Mouse (Mus musculus): ENCODE data around the gene Dmac2.

The Dmac2 gene

DNA sequence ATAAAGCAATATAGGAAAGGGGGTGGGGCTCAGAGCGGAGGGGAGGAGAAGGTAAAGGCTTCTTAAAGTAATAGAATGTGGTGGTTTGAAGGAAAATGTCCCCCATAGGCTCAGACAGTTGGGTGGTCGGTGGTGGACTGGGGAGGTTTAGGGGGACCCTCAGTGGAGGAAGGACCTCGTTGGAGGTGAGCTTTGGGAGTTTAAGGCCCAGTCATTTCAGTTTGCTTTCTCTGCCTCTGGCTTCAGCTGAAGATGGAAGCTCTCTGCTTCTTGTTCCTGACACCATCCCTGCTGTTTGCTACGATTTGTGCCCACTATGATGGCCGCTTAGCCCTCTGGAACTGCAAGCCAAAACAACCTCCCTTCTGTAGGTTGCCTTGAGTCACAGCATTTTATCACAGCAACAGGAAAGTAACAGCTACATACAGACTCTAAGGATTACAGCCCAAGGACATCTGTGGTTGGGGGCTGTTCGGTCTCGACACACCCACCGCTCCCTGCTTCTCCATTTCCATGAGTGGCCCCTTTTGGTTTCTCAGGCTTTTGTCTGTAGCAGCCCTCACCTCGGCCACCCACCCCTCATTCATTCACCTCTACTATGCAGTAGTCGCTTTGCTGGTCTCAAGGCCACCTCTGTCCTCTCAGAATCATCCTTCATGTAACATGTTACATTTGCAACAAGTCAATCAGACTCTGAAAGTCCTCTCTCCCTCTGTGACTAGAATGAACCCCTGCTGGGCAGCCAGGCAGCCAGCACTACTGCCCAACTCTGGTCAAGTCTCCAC lies 1.6 kb upstream of the Dmac2 start:
- DNase-seq (ENCODE audit: low spot score), result no peak

DNA sequence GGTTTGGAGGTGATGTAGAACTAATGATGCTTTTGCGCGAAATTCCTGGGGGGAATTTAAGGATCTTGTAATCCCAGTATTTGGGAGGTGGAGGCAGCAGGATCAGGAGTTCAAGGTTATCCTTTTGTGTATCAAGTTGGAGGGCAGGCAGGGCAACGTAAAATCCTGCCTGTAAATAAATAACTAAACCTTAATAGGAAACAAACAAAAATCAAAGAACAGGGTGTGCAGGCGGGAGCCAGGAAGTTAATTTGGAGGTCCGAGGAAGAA lies 443 bp downstream of the Dmac2 start:
- no peak for DNase-seq (ENCODE audit: low spot score)

DNA sequence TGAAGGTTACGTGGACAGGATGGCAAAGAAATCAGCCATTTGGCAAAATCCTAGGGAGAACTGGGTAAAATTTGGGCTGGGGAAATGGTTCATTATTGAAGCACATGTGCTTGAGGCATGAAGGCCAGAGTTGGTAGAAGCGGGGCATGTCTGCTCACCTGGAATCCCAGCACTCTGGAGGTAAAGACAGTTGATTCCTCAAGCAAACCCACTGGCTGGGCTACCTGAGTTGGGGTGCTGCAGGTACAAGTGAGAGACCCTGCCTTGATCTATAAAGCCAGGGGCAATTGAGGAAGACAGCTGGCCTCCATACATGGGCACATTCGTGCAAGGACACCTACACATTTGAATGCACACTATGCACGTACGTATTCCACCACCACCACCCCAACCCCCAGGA lies 887 bp downstream of the Dmac2 start:
- no peak for DNase-seq (ENCODE audit: low spot score)

DNA sequence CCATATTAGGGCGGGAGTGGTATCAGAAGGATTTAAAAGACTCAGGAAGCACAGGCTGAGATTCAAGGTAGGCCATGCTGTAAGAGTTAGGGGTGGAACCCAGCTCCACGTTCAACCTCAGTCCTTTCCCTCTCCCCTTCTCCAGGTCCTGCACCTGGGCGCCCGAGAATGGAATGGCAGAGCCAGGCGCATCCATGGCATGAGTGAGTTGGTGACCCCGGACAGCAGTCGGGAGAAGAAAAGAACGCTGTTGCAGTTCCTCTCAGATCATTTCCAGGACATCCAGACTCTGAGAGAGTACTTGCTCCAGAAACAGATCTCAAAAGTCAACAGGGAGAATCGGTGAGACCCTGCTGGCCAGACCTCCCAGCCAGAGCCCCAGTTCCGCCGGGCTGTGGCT lies 1.5 kb downstream of the Dmac2 start:
- DNase-seq (ENCODE audit: low spot score), result no peak

DNA sequence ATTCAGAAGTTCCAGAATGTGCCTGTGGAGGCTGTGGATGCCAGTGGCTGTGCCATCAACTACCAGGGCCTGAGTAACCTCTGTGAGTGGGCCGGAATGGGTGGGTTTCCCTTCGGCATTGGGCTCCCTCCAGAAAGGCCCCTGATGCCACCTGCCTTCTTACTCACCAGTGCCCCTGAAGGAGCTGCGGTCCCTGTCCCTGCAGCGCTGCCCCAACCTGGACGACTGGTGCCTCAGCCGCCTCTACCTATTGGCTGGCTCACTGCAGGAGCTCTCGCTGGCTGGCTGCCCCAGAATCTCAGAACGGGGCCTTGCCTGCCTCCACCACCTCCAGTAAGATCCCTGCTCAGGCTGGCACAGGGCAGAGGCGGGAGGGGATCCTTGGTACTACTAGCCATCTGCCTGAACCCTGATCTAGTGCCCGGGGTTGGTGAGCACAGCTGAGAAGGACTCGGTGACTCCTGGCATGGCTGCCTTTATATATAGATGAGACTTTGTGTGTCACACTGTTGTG lies 4.7 kb downstream of the Dmac2 start:
- DNase-seq (ENCODE audit: low spot score), result no peak

DNA sequence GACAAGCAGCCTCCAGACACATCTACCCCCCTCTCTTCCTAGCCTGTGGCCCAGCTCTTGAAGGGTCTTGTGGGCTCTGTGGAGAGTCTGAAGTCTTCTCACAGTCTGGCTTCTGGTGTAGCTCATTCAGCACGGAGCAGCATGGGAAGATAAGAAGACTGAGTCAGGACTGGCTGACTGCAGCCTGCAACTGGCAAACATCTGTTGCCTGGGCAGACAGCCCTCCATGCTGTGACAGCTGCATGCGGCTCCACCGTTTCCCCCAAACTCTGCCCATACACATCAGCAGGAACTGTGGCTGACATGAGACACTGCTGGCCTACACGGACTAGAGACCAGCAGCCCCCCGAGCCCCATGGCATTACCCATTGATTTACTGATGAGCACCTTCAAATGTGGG lies 5.6 kb downstream of the Dmac2 start:
- no peak for DNase-seq (ENCODE audit: low spot score)

DNA sequence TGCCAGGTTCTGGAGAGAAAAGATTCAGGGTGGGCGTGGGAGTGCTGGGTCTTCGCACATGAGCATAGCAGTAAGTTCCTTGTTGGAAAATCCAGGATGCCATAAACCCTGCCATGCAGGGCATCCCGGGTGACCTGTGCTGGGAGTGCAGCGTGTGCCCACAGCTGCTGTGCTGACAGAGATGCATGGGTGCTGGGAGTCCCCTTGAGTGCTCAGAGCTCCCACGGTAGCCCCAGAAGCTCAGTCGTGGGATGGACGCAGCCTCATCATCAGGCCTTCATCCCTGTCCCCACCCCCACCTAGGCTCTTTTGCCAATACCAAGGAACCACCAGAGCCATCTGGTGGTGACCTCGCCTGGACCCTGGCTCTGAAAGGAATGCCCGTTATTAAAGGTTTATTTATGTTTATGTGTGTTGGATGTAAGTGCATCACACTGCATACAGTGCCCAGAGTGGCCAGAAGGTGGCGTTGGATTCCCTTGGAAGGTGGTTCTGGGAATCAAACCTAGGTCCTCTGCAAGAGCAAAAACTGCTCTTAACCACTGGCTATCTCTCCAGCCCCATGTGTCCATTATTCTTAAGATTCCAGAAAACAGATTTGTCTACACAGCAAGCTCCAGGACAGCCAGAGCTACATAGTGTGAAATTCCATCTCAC lies 6.5 kb downstream of the Dmac2 start:
- DNase-seq (ENCODE audit: low spot score), result peak; percentile 39

DNA sequence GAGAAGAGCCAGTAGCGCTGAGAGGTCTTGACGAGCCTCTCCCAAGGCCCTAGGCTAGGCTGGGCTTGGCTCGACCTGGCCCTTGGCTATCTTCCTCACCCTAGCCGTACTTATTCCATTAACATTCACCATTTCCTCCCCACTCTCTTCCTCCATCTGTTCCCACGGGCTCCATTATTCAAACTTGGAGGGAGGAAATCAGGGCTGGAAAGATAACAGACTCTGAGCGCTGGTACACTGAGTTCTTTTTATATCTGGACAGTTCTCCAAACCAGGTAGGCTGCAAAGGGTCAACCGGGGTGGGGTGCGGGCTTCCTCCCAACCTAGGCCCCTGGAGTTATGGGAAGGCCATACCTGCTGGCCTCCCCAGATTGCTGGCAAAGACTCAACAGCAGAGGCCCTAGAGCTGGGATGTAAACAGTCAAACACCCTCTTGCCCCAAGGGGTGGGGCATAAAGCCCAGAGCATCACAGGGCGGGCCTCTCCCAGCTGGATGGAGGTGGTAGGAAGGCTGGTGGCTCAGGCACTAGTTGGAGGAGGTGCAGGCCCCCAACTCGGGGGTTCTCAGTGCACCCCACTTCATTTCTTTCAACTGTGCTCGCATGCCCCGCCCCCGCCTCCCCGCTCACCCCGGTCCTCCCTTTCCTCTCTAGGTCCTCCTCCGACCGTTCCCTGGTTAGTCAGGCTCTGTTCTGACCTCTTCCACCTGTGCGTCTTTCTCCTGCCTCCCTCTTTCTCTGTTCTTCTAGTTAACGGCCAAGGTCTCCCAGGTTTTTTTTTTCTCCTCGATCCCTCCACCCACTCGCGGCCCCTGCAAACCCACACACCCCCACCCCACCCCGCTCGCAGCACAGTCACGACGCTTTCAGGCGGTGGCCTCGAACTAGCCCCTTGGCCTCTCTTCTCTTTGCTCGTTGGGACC lies 7.6 kb downstream of the Dmac2 start, which contains the start of gene B3gnt8:
B3gnt8 (plus strand) TSS at position 146 of the 922 bp plus-strand sequence.
- DNase-seq (ENCODE audit: low spot score), result peak; percentile 66

DNA sequence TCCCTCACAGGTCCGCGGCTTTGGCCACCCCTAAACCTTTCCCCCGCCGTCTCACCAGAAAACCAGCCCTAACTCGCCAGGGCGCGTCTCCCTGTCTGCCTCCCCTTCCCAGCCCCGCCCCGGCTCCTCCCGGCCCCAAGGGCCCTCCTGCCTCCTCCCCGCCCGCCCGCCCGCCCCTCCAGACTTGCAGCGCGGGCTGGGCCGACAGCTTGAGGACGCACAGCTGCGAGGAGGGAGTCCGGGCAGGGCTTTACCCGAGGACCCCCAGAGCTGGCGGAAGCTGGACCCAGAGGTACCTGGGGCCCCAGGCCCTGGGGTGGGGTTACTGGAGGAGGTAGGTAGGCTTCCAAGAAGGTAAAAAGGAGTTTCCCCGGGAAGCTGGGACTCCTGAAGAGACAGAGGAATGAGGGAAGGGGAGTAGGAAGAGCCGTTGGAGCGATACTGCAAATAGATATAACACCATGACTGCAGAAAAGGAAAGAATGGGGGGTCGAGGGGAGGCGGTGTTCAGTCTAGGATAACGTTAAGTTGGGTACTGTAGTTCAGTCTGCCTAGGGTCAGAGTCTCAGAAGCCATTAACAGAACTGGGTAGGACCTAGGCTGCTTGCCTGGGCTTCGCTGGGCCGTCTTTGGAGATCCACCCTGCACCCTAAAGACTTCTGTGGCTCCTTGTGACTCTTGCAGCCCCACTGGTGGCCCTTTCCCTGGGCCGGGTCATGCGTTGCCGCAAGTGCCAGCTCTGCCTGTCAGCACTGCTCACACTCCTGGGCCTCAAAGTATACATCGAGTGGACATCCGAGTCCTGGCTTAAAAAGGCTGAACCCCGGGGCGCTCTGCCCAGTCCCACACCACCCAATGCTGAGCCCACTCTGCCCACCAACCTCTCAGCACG lies 8.5 kb downstream of the Dmac2 start:
- DNase-seq (ENCODE audit: low spot score), result peak; percentile 66

DNA sequence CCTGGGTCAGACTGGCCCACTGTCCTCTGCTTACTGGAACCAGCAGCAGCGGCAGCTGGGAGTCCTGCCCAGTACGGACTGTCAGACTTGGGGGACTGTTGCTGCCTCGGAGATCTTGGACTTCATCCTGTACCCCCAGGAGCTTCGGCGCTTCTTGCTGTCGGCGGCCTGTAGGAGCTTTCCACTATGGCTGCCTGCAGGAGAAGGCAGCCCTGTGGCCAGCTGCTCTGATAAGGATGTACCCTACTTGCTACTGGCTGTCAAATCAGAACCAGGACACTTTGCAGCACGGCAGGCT lies 9.1 kb downstream of the Dmac2 start:
- no peak for DNase-seq (ENCODE audit: low spot score)

DNA sequence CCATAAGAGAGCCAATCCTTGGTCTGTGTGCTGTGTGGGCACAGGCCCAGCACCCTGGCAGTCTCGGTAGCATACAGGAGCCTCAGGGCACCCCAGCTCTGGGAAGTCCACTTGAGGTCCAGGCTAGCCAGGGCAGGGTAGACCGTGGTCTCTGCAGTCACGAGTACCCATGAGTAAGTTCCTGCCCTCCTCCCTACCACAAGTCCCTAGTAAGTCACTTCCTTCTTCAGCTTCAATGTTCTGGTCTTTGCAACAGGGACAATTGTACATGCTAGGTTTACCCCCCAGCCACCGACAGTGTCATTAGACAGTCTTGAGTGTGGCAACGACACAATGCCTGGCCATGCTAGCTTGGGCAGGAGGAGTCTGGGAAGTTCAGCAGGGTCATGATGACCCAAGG lies 13.5 kb downstream of the Dmac2 start:
- DNase-seq (ENCODE audit: low spot score), result no peak

DNA sequence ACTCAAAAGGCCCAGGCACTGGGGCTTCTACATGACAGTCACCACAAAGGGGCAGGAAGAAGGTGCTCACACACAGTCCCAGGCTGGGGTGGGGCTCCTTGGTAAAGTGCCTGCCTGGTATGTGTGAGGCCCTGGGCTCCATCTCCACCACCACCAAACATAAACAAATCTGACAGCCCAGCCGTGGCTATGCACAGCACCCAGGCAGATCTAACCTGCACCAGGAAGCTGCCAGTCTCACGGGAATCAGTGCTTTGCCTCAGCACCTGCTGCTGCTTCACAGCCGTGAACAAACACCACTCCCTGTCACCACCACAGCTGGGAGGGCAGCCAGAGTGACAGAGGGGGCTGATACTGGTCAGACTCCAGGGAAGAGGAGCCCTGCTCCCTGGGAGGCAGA lies 17.2 kb downstream of the Dmac2 start:
- DNase-seq (ENCODE audit: low spot score), result peak; percentile 55

DNA sequence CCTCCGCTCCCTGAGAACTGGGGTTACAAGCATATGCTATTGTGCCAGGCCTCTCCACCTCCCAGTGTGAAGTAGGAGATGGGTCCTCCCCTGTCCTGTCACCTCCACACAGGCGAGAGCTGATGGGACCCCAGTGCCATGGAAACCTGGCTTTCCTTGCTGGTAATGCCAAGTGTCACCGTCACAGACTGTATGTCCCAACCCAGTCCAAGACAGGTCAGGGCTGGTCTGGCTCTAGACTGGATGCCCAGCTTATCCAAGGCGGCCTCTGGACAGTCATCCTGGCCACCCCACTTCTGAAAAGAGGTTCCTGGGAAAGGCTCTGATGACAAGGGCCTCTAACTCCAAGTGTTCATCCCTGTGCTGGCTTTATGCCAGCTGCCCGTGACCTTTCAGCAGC lies 17.9 kb downstream of the Dmac2 start:
- DNase-seq (ENCODE audit: low spot score), result no peak

DNA sequence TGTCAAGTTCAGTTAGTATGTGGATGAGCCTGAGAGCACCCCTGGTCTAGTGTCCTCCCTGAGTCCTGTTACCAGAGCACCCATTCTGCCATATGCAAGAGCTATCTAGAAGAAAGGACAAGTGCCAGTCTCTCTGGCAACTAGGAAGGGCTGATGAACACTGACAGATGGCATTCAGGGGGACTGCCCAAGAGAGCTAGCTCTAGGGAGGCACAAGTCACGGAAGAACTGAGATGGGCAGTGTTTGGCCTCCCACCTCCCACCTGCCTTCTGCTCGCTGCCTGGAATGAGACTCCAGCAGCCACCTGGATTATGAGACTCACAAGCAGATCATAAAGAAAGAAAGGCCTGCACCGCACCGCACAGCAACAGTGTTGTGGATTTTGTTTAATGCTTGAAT lies 20.5 kb downstream of the Dmac2 start:
- DNase-seq (ENCODE audit: low spot score), result no peak

DNA sequence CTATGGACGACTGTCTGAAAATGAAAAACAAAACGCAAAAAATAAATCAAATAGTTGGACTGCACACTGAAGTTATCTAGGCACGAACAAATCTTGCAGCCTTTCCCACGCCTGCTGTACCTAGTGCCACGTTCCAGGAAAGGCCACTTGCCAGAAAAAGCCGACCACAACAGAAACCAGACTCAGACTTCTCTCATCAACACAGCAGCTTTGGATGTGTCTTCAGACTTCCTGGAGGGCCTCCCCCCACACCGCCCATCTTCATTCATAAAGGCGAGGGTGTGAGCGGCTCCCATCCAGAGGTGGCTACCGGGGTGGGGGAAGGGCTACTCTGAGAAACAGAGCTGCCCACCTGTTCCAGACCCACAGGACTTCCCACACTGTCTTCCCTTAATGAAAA lies 24.9 kb downstream of the Dmac2 start:
- no peak for DNase-seq (ENCODE audit: low spot score)

DNA sequence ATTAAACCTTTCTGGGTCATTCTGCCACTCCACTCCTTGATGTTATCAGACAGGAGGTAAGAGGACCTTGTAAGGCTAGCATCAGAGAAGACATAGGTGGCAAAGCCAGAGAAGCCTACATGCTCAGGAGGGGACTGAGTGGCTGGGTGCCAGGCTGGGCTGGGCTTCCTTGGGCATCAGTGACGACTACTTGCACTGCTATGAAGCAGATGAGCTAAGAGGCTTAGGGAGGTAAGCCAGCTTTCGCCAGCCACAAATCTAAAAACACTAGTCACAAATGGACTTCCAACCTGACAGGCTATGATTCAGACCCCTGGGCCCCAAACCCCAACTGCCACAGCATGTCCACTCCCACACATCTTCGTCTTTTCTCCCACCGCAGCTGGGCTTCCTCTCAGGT lies 25.4 kb downstream of the Dmac2 start:
- no peak for DNase-seq (ENCODE audit: low spot score)

DNA sequence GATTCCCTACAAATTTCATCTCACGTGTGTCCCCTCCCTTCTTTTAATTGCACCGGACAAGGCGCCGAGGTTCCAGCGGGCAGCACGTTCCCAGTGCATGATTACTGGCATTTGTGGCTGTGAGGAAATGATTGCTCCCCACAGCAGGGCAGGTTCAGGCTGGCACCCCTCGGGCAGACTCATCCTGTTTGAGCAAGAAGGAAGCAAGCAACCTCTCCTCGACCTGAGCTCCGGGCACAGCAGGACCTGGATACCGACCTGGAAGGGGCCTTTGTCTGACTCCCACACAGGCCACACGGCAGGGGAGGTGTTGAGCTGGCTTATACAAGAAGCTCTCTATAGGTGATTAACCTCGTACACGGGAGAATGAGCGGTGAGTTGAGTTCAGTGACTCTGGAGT lies 25.9 kb downstream of the Dmac2 start:
- no peak for DNase-seq (ENCODE audit: low spot score)

DNA sequence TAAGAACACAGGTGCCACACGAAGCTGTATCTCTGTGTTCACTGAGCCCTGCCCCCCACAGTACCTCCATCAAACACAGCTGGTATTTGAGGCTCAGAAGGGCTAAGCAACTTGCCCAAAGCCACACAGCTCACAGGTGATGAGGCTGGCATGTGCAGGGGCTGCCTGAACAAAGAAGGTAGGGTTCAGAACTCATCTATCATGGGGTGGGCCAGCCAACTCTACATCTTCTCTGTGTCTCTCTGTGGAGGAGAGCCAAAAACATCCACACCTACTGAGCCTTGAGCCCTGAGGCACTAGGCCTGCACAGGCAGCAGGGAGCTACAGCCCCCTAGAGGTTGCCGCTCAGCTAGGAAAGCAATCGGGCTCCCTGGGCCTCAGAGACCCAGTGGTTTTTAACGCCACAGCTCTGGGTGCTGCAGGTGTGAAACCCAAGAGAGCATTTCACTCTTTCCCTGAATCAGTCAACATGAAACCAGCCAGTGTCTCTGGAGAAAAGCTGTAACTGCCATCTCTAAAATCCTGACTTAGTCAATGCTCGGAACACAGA lies 28.4 kb downstream of the Dmac2 start:
- no peak for DNase-seq (ENCODE audit: low spot score)

DNA sequence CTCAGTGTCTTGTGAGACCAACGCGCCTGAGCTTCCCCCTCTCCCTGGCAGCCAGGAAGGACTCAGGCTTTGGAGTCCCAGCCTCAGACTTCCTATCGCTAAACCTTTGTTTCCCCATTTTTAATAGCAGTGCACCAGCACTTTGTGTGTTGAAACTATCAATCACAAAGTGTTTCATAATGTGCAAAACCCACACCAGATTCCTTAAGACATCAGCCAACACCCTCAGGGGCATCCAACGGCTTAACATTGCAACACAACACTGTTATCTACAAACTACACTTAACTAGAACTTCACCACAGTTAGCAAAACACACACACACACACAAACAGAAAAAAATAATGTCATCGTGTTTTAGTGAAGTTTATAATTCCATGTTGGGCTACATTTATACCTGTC lies 30.6 kb downstream of the Dmac2 start:
- peak; percentile 34 for DNase-seq (ENCODE audit: low spot score)

DNA sequence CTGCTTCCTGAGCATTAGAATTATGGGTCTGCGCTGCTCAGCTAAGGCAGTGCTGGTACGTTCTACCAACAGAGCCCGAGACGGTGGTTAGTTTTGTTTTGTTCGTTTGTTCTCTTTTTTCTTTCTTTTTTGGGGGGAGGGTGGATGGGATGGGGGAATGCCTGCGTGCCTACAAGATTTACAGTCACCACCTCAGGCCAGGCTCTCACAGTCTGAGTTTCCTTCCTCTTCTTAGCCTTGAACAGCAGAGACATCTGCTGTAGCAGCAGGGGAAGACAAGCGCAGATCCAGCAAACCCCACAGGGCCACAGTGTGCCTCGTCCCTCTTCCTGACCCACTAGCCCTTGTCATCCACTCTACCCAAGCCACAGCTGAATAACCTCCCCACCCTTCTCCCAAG lies 32.1 kb downstream of the Dmac2 start:
- DNase-seq (ENCODE audit: low spot score), result peak; percentile 46

DNA sequence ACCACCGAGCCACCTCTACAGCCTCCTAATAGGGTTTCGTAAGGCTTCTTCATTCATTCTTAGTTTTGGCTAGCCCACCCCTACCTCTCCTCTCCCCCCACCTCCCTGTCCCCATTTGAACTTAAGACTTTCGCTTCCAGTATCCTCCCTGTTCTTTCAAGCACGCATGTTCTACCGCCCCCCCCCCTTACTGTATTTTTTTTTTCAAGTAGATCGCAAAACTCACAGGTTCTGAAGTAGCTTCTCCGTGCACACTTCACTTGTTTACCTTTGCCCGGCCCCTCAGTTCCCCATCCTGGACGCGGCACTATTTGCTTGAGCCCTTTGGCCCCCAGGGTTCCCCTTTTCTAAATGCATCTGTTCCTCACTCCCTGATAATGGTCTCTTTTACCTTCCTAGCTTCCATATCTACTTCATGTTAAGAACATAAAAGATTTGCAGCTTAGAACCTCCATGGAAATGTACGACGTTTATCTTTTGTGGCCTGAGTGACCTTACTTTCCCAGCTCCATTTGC lies 33.1 kb downstream of the Dmac2 start:
- no peak for DNase-seq (ENCODE audit: low spot score)
